Comparison of ENCODE assay signal across 9 mouse cellular contexts in genomic region chr5:123556451-123556850, GRCm38 (mm10). TPM values are rescaled to one million over a fixed set of nuclear protein-coding genes. Genes with fewer than 3 reads are reported as not detected.
DNase-seq lines count a peak whose midpoint lies in the region; ATAC-seq lines count a peak whose summit lies in the region.
"Had no signal": no experiment of that assay in that cellular context is flagged by ENCODE, and none has a peak within 500 bp of the region (broad histone marks: within the 10 kb centered on the region; RNA-seq: fewer than 3 reads in every experiment).

No protein-coding gene starts in this region.

- peaks cover 61% of the 10 kb centered on the region for H3K36me3 ChIP-seq in heart, embryonic 10.5 days
- H3K36me3 ChIP-seq in forebrain, embryonic 11.5 days (ENCODE audit: control insufficient read depth, insufficient read depth, low read length): no peaks in the 10 kb centered on the region; the same call in 1 of the 2 replicates

- peak; percentile 61 to 62 for DNase-seq in heart, adult 18-20 months
- no peak for DNase-seq in heart, embryonic 10.5 days (ENCODE audit: low spot score)
- peak; percentile 59 for DNase-seq in right cerebral cortex, adult 18-20 months
- DNase-seq in right cerebral cortex, postnatal 25 days: no peak
- peak; percentile 69 to 73 for DNase-seq in heart, postnatal 10 days
- DNase-seq in testis, postnatal 10 days (ENCODE audit: low spot score): peak; percentile 62
- no peak for DNase-seq in forebrain, embryonic 11.5 days (ENCODE audit: low spot score)
- DNase-seq in urinary bladder, adult 18-20 months (ENCODE audit: low spot score in 2 of 2): no peak

- H3K4me3 ChIP-seq in heart, embryonic 10.5 days: no peak overlapping the region
- no peak overlapping the region for H3K4me3 ChIP-seq in forebrain, embryonic 11.5 days (ENCODE audit: low read depth, low read length)
- H3K4me3 ChIP-seq: forebrain, embryonic 12.5 days had no signal

- no peak overlapping the region for H3K9ac ChIP-seq in forebrain, embryonic 11.5 days (ENCODE audit: low read length)
- H3K9ac ChIP-seq: forebrain, embryonic 12.5 days had no signal

- no peak for ATAC-seq in forebrain, embryonic 11.5 days (replicated peaks; ENCODE audit: low FRiP score)

- H3K27me3 ChIP-seq in heart, embryonic 10.5 days (ENCODE audit: insufficient read depth, poor library complexity, severe bottlenecking): no peaks in the 10 kb centered on the region
- no peaks in the 10 kb centered on the region for H3K27me3 ChIP-seq in forebrain, embryonic 11.5 days (ENCODE audit: control insufficient read depth, insufficient read depth, low read length)
- H3K27me3 ChIP-seq: forebrain, embryonic 12.5 days had no signal

- WGBS in heart, embryonic 10.5 days: 80% methylated on average over 2 of the region's 2 CpGs
- 75% methylated on average over 2 of the region's 2 CpGs for WGBS in forebrain, embryonic 11.5 days

- H3K4me2 ChIP-seq in forebrain, embryonic 11.5 days (ENCODE audit: low read depth, low read length, severe bottlenecking): no peak overlapping the region
- H3K4me2 ChIP-seq: forebrain, embryonic 12.5 days had no signal

- no peaks in the 10 kb centered on the region for H3K9me3 ChIP-seq in heart, embryonic 10.5 days
- H3K9me3 ChIP-seq in forebrain, embryonic 11.5 days (ENCODE audit: control insufficient read depth, low read length): no peaks in the 10 kb centered on the region
- H3K9me3 ChIP-seq: forebrain, embryonic 12.5 days had no signal

- no peak overlapping the region for H3K27ac ChIP-seq in heart, embryonic 10.5 days
- H3K27ac ChIP-seq in forebrain, embryonic 11.5 days (ENCODE audit: low read depth, low read length): no peak overlapping the region
- H3K27ac ChIP-seq: forebrain, embryonic 12.5 days had no signal

- intact Hi-C loops in heart, postnatal 10 days (cut with DNase I): no loop called here

- no peaks in the 10 kb centered on the region for H3K4me1 ChIP-seq in heart, embryonic 10.5 days
- H3K4me1 ChIP-seq in forebrain, embryonic 11.5 days (replicated peaks; ENCODE audit: control insufficient read depth, insufficient read depth, low read length): no peaks in the 10 kb centered on the region
- H3K4me1 ChIP-seq: forebrain, embryonic 12.5 days had no signal

RNA-seq across cellular contexts. Expression of gene Vps33a, which starts 16.4 kb away (rescaled TPM):
- total RNA-seq in heart, adult 18-20 months (2021): 10 to 100 TPM; 27.4 to 31.8 TPM
- polyA plus RNA-seq in heart, embryonic 10.5 days (2016; fragmentation: Nextera tagmentation; extraction: Ambion mirVana): 23.4 and 23.5 TPM in 2 replicates
- 10 to 100 TPM; 34.6 to 34.8 TPM for total RNA-seq in heart, postnatal 10 days (2021)
- polyA plus RNA-seq in forebrain, embryonic 11.5 days (2014; fragmentation: Nextera tagmentation; extraction: Ambion mirVana): 31.0 and 39.6 TPM in 2 replicates

RNA-seq across cellular contexts. Expression of gene Gm49027, which starts 31.2 kb away (rescaled TPM):
- under 1 TPM in 1 of 2 experiments, not detected in 1; 0.41 TPM for total RNA-seq in heart, adult 18-20 months (2021)
- 0.19 TPM in 1 of 2 replicates, not detected in the other for polyA plus RNA-seq in heart, embryonic 10.5 days (2016; fragmentation: Nextera tagmentation; extraction: Ambion mirVana)
- not detected for total RNA-seq in heart, postnatal 10 days (2021)
- 0.45 and 0.64 TPM in 2 replicates for polyA plus RNA-seq in forebrain, embryonic 11.5 days (2014; fragmentation: Nextera tagmentation; extraction: Ambion mirVana)

RNA-seq across cellular contexts. Expression of gene Diablo, which starts 32.5 kb away (rescaled TPM):
- 10 to 100 TPM; 68.8 to 70.1 TPM for total RNA-seq in heart, adult 18-20 months (2021)
- polyA plus RNA-seq in heart, embryonic 10.5 days (2016; fragmentation: Nextera tagmentation; extraction: Ambion mirVana): 112 and 113 TPM in 2 replicates
- 10 to 100 TPM; 54.5 to 59.1 TPM for total RNA-seq in heart, postnatal 10 days (2021)
- polyA plus RNA-seq in forebrain, embryonic 11.5 days (2014; fragmentation: Nextera tagmentation; extraction: Ambion mirVana): 140 and 143 TPM in 2 replicates

RNA-seq across cellular contexts. Expression of gene B3gnt4, which starts 46.2 kb away (rescaled TPM):
- total RNA-seq in heart, adult 18-20 months (2021): not detected
- polyA plus RNA-seq in heart, embryonic 10.5 days (2016; fragmentation: Nextera tagmentation; extraction: Ambion mirVana): 0.15 and 0.48 TPM in 2 replicates
- not detected for total RNA-seq in heart, postnatal 10 days (2021)
- polyA plus RNA-seq in forebrain, embryonic 11.5 days (2014; fragmentation: Nextera tagmentation; extraction: Ambion mirVana): 1.0 and 1.1 TPM in 2 replicates

Comparison
In these comparisons a context has a peak if more than half of its experiments do, and no peak if none do; other contexts are left out.
1. DNase-seq: peak in heart, adult 18-20 months (2 of 2), right cerebral cortex, adult 18-20 months (single experiment), heart, postnatal 10 days (2 of 2) and testis, postnatal 10 days (single experiment); none in heart, embryonic 10.5 days (single experiment), right cerebral cortex, postnatal 25 days (single experiment), forebrain, embryonic 11.5 days (single experiment) and urinary bladder, adult 18-20 months (0 of 2).